Mouse (Mus musculus) lung, postnatal 0 days (tissue): ENCODE data around the gene Rpl29.

Experiments used
- CTCF ChIP-seq: IDR thresholded peaks from 2 replicates; pipeline ENCODE4 v1.5.1; 2016; ENCODE audit warnings: antibody characterized with exemption, mild to moderate bottlenecking
- EP300 ChIP-seq: IDR thresholded peaks from 2 replicates; pipeline ENCODE4 v1.6.1; 2016; ENCODE audit warnings: antibody characterized with exemption, mild to moderate bottlenecking, control low read depth

DNA sequence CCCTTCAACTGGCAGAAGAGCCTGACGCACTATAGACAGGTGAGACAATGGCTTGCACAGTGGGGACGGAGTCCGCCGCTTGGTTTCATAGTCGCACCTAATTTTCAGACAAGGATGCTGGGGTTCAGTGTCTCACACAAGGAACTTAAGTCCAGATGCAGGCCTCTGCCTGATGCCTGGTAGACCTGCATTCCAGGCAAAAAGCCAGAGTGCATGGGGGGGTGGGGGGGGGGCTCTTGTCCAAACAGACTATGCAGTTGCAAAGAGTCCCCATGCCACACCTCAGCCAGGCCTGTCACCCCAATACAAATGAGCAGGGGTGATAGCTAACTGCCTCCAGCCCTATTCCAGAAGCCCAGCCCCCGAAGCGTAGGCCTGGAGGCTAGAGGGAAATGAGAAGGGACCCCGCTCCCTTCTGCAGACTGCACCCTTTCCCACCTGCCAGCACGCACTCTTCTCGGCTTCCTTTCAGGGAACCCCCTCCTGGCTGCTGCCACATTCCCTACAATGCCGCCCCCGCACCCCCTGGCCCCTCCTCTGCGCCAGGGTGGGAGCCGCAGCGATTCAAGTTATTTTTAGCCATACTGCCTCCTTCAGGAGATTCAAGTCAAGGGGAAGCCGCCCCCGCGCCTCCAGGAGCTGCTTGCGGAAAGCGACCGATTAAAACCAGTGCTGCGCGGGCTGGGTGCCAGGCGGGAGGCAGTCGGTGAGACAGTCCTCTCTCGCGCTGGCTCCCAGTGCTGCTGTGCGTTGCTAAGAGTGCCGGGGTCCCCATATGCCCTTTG, 11.2 kb upstream of the Rpl29 start:
- peak; percentile 56 for TF ChIP-seq CTCF
- TF ChIP-seq EP300: no peak
